Mouse (Mus musculus): ENCODE results near the gene Shisa7.
"Not testable (repeated sequence)": the region's sequence is repeated elsewhere in the genome, so short reads cannot be mapped to it uniquely, and the experiment has no call there.

Gene Shisa7

DNA sequence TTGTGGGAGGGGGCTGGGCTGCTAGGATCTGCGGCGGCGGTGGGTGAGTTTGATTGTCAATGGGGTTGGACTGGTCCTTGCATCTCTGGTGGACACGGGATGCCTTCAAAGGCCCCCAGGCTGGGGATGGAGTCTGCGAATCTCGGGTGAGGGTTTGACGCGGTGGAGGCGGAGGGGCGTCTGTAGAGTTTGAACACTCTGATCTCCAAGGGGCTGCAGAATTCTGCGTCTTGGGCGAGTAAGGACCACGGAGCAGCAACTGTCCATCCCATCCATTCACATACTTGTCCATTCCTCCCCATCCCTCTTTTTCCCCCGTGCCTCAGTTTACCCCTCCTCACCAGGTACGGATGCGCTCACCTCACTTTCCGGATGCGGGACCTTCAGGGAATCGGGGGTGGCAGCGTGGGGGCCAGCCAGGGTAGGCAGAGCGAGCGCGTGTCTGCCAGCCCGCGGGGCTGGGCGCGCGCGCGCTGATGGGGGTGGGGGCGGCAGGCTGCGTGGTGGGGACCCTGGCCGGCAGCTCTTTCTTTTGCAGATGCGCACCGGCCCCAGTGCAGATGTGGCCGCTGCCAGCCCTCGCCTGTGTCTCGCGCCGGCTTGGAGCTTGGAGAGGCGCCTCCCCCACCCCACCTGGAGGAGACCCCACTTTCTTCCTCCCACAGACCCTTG lies at the start of gene Shisa7:
Gene Shisa7, minus strand, starts transcription at position 452 of the 672 bp plus-strand sequence.
- DNase-seq (ENCODE audit: low read depth), result no peak

GRCm38 (mm10) chr7:4886680-4887079 lies 42.2 kb upstream of the Shisa7 start:
- DNase-seq (ENCODE audit: low read depth), result peak; percentile 62

- not testable (repeated sequence) for DNase-seq (ENCODE audit: low read depth)
Measured at GRCm38 (mm10) chr7:4879036-4879435, 34.5 kb upstream of the Shisa7 start.

GRCm38 (mm10) chr7:4878186-4878585 lies 33.7 kb upstream of the Shisa7 start:
- DNase-seq (ENCODE audit: low read depth), result peak; percentile 49

DNA sequence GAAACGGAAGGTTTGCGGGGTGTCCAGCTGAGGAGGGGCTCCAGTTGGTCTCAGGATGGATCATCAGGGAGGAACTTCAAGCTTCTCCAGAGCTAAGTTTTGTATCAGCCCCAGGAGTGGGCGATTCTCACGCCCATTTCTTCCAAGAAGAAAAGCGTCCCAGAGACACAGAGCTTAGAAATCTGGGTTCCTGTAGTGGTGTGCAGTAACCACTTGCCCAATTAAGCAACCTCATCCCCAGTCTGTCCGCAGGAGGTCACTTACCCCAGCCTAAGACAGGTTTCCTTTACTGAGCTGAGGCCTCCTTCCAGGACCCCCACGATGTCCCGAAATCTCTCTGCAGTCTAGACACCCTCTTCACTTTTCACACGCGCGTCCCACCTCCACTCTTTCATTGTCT lies 32.7 kb upstream of the Shisa7 start:
- DNase-seq (ENCODE audit: low read depth), result no peak

DNA sequence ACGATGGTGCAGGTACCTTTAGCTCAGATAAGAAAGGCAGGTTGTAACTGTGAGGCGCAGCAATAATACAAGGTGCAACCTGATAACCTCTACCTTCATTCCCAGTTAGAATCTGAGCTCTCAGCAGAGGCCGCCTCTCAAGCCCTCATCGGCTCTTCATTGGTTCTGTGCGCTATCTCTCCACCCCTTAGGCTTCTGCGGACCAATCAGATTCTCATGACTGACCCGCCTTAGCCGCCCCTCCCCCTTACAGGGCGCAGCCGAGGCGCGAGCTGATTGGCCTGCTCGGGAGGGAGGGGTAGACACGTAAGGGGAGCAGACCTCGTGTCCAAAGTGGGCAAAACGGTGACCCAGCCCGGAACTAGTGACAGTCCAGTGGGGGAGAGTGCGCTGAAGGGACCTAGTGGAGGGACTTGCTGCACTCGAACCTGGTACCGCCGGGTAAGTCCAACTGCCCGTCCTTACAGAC lies 32.3 kb upstream of the Shisa7 start, which contains the start of gene Isoc2a:
Gene Isoc2a, plus strand, starts transcription at position 401 of the 469 bp plus-strand sequence.
- peak; percentile 96 for DNase-seq (ENCODE audit: low read depth)

DNA sequence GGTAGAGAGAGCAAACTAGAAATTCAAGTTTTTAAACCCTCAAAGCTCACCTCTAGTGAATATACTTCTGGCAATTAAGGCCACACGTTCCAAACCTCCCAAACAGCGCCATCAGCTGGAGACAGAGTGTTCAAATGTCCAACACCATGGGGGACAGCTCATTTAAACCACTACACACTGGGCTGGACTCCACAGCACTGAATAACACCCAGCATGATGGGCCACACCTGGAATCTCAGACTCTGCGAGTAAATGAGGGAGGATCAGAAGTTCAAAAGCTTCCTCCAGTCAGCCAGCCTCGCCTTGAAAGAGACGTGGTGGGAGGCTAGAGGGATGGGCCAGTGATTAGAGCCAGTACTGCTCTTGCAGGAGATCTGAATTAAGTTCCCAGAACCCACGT lies 25.6 kb upstream of the Shisa7 start, which contains the start of gene Isoc2b:
Gene Isoc2b, minus strand, starts transcription at position 126 of the 400 bp plus-strand sequence.
- DNase-seq (ENCODE audit: low read depth), result peak; percentile 32

GRCm38 (mm10) chr7:4866631-4867180 lies 22.2 kb upstream of the Shisa7 start:
- no peak for DNase-seq (ENCODE audit: low read depth)

- DNase-seq (ENCODE audit: low read depth), result peak; percentile 92
Measured at GRCm38 (mm10) chr7:4865579-4866493, 21.3 kb upstream of the Shisa7 start.

- peak; percentile 60 for DNase-seq (ENCODE audit: low read depth)
Measured at GRCm38 (mm10) chr7:4865090-4865489, 20.6 kb upstream of the Shisa7 start.

- peak; percentile 67 for DNase-seq (ENCODE audit: low read depth)
Measured at GRCm38 (mm10) chr7:4864130-4864845, 19.8 kb upstream of the Shisa7 start.

DNA sequence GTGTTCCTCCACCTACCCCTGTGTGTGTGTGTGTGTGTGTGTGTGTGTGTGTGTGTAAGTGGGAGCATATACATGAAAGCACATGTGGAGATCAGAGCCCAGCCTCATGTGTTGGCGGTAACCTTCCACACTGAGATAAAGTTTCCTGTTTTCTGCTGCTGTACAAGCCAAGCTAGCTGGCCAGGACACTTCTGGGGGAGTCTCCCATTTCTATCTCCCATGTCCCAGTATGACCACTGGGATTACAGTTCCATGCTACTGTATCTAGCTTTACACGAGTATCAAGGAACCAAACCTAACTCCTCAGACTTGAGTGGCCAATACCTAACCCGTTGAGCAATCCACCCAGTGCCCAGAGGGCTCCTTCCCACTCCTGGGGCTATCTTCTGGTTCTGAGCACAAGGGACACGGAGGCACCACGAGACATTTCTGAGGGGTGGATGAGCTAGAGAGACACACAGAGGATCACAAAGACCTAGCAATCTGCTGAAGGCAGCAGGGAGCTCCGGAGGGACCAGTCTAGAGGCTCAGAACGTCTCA lies 19.1 kb upstream of the Shisa7 start:
- no peak for DNase-seq (ENCODE audit: low read depth)

DNA sequence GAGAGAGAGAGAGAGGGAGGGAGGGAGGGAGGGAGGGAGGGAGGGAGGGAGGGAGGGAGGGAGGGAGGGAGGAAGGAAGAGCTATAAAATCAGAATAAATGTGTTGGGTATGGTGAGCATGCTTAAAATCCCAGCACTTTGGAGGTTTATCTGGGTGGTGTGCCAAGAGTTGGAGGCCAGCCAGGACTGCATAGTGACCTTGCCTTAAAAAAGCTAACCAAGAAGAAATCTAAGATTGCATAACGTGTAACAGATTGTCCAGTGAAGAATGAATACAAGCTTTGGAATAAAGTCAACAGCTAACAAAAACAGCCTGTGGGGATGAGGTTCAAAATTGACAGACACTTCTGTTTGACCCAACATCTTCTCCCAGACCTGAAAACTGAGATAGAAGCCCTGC lies 18.5 kb upstream of the Shisa7 start:
- DNase-seq (ENCODE audit: low read depth), result peak; percentile 96

DNA sequence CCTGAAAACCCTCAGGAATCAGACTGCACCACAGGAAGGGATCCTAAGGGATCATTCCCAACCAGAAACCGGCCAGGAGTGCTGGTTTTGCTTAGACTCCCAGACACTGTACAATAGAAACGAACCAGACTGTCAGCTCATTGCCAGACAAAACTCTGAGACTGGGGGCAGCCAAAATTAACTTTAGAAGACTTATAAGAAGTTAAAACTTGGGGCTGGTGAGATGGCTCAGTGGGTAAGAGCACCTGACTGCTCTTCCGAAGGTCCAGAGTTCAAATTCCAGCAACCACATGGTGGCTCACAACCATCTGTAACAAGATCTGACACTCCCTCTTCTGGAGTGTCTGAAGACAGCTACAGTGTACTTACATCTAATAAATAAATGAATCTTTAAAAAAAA lies 16.4 kb upstream of the Shisa7 start:
- not testable (repeated sequence) for DNase-seq (ENCODE audit: low read depth)

- no peak for DNase-seq (ENCODE audit: low read depth)
Measured at GRCm38 (mm10) chr7:4859418-4859978, 15.0 kb upstream of the Shisa7 start.

- DNase-seq (ENCODE audit: low read depth), result no peak
Measured at GRCm38 (mm10) chr7:4857321-4857720, 12.8 kb upstream of the Shisa7 start.

- no peak for DNase-seq (ENCODE audit: low read depth)
Measured at GRCm38 (mm10) chr7:4856508-4856907, 12.0 kb upstream of the Shisa7 start.

DNA sequence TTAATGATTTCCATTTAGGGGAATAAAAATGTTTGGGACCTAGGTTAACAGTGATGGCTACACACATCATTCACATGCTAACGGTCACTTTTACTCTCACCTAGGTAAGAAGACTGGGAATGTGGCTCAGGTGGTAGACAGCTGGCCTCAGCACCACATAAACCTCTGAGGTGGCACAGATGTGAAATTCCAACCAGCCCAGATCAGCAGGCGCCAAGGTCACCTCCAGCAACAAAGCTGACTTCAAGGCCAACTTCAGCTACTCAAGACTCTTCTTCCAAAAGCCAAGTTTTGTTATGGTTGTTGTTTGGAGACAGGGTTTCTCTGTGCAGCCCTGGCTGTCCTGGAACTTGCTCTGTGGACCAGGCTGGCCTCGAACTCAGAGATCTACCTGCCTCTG lies 9.1 kb upstream of the Shisa7 start:
- DNase-seq (ENCODE audit: low read depth), result no peak

DNA sequence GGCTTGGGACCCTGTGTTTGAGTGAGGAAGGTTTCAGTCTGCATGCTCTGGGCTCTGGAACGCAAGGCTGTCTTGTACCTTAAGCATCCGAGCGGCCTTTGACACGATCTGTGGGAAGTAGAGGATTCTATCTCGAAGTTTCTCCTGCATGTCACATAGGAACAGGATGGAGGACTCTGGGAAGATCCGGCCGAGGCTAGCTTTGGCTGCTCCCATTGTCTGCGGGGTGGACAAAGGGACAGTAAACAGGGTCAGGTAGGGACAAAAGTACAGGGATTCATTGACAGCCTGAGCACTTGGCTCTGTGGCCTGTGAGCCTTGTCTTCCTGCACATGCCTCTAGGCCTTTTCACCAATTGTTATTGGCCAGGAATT lies 6.8 kb upstream of the Shisa7 start:
- no peak for DNase-seq (ENCODE audit: low read depth)

DNA sequence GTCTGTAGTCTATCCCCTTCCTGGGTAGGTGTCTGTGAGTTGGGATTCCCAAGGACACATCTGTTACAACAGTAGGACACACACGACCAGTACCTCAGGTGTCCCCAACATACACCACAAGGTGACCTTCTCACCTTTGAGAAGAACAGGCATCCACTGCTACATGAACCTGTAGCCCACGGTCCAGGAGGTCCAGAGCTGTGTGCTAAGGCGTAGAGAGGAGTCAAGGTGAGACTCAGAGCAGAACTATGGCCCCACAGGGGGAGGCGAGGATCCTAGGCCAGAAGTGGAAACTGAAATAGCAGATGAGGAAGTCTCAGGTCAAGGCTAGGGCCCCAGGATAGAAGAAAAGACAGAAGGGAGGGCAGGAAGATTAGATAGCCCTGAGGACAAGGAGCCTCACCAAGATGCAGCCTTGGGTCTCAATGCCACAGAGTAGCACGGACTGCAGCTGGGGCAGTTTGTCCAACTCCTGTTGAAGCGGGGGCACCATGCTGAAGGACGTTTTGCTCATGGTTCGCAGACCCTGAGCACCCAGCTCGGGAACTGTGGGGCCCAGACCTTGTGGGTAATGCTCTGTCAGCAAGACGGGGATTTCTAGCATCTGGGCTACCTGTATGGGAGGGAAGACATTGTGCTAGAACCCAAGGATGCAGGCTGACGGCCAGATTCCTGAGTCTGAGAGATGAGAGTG lies 6.3 kb upstream of the Shisa7 start:
- no peak for DNase-seq (ENCODE audit: low read depth)

GRCm38 (mm10) chr7:4849372-4849771 lies 4.9 kb upstream of the Shisa7 start:
- DNase-seq (ENCODE audit: low read depth), result no peak
